ENCODE assay signal across 29 mouse cellular contexts in genomic region chr6:142275721-142276442, GRCm38 (mm10). TPM values are rescaled to one million over a fixed set of nuclear protein-coding genes. Genes with fewer than 3 reads are reported as not detected.
A peak's percentile ranks its signal among the peaks of the same experiment; 100 is the strongest.
DNase-seq lines count a peak whose midpoint lies in the region; ATAC-seq lines count a peak whose summit lies in the region.
"Had no signal": no experiment of that assay in that cellular context is flagged by ENCODE, and none has a peak within 500 bp of the region (broad histone marks: within the 10 kb centered on the region; RNA-seq: fewer than 3 reads in every experiment).

No protein-coding gene starts in this region.

- H3K27ac ChIP-seq in kidney, embryonic 15.5 days: no peak overlapping the region
- 0 out of 2 replicates have a peak overlapping the region, but pooled peaks have one; percentile 30 for H3K27ac ChIP-seq in embryonic facial prominence, embryonic 10.5 days (replicated peaks)
- H3K27ac ChIP-seq: embryonic facial prominence, embryonic 13.5 days; gastrocnemius, adult 2 months; hindbrain, embryonic 15.5 days; liver, embryonic 15.5 days had no signal

- H3K4me1 ChIP-seq in kidney, embryonic 15.5 days: no peaks in the 10 kb centered on the region
- H3K4me1 ChIP-seq in embryonic facial prominence, embryonic 10.5 days: peaks cover 7% of the 10 kb centered on the region; the same call in 1 of the 2 replicates
- H3K4me1 ChIP-seq: embryonic facial prominence, embryonic 13.5 days; heart, embryonic 12.5 days; hindbrain, embryonic 15.5 days; liver, embryonic 15.5 days had no signal

- peak; percentile 58 for ATAC-seq in kidney, embryonic 15.5 days (replicated peaks; ENCODE audit: low FRiP score)
- ATAC-seq: activated CD4-positive, CD25-positive, alpha-beta regulatory T cell, adult 4 months; intestine, embryonic 16.5 days; lung, postnatal 0 days had no signal

- H3K9ac ChIP-seq in kidney, embryonic 15.5 days: no peak overlapping the region
- H3K9ac ChIP-seq: embryonic facial prominence, embryonic 13.5 days; heart, embryonic 12.5 days; hindbrain, embryonic 15.5 days; liver, embryonic 15.5 days had no signal

- WGBS in kidney, embryonic 15.5 days: 31% methylated on average over 4 of the region's 4 CpGs
- WGBS in embryonic facial prominence, embryonic 10.5 days: 10% methylated on average over 4 of the region's 4 CpGs

- no peaks in the 10 kb centered on the region for H3K27me3 ChIP-seq in kidney, embryonic 15.5 days
- no peaks in the 10 kb centered on the region for H3K27me3 ChIP-seq in embryonic facial prominence, embryonic 10.5 days (replicated peaks; ENCODE audit: low read depth, poor library complexity, severe bottlenecking)
- H3K27me3 ChIP-seq: embryonic facial prominence, embryonic 13.5 days; heart, embryonic 12.5 days; hindbrain, embryonic 15.5 days; liver, embryonic 15.5 days had no signal

- H3K4me3 ChIP-seq in kidney, embryonic 15.5 days (replicated peaks): no peak overlapping the region
- H3K4me3 ChIP-seq in embryonic facial prominence, embryonic 10.5 days: no peak overlapping the region
- H3K4me3 ChIP-seq: embryonic facial prominence, embryonic 13.5 days; gastrocnemius, adult 2 months; heart, embryonic 12.5 days; hindbrain, embryonic 15.5 days; liver, embryonic 15.5 days had no signal

- DNase-seq in kidney, postnatal 14 days: no peak
- DNase-seq in 3T3-L1 (ENCODE audit: low read depth, low spot score) (peak; percentile 58), R1 (ENCODE audit: low read depth, low spot score) (peak; percentile 73)
- no peak for DNase-seq in embryonic facial prominence, embryonic 10.5 days (ENCODE audit: low spot score)
- no peak for DNase-seq in gastrocnemius, postnatal 14 days
- no peak for DNase-seq in urinary bladder, postnatal 25 days (ENCODE audit: low spot score)
- DNase-seq: adrenal gland, postnatal 14 days; cerebellum, adult 11 months; cerebellum, postnatal 14 days; gastrocnemius, adult 2 months; heart, adult 11 months; heart, postnatal 14 days; kidney, postnatal 25 days; thymus, postnatal 4 days had no signal

- H3K9me3 ChIP-seq in kidney, embryonic 15.5 days (replicated peaks): no peaks in the 10 kb centered on the region
- no peaks in the 10 kb centered on the region for H3K9me3 ChIP-seq in embryonic facial prominence, embryonic 10.5 days
- H3K9me3 ChIP-seq: embryonic facial prominence, embryonic 13.5 days; heart, embryonic 12.5 days; hindbrain, embryonic 15.5 days; liver, embryonic 15.5 days had no signal

- H3K36me3 ChIP-seq in kidney, embryonic 15.5 days: no peaks in the 10 kb centered on the region
- H3K36me3 ChIP-seq in embryonic facial prominence, embryonic 10.5 days (replicated peaks): no peaks in the 10 kb centered on the region
- H3K36me3 ChIP-seq: embryonic facial prominence, embryonic 13.5 days; heart, embryonic 12.5 days; hindbrain, embryonic 15.5 days; liver, embryonic 15.5 days had no signal

- H3K4me2 ChIP-seq in kidney, embryonic 15.5 days: no peak overlapping the region
- H3K4me2 ChIP-seq: embryonic facial prominence, embryonic 13.5 days; heart, embryonic 12.5 days; hindbrain, embryonic 15.5 days; liver, embryonic 15.5 days had no signal

- intact Hi-C loops in gastrocnemius, postnatal 14 days (cut with DNase I; ENCODE audit: low total_unique reads): no loop called here

RNA-seq across cellular contexts. Expression of gene Iapp, which starts 22.3 kb away (rescaled TPM):
- 0.27 TPM in 1 of 2 replicates, not detected in the other for polyA plus RNA-seq in kidney, embryonic 15.5 days (2015; fragmentation: Nextera tagmentation; extraction: Ambion mirVana)
- 0.24 TPM in 1 of 2 replicates, not detected in the other for polyA plus RNA-seq in embryonic facial prominence, embryonic 10.5 days (2016; fragmentation: Nextera tagmentation; extraction: Ambion mirVana)
- not detected for total RNA-seq in gastrocnemius, postnatal 14 days (2021)
- total RNA-seq: adrenal gland, postnatal 14 days; gastrocnemius, adult 2 months; heart, postnatal 14 days; layer of hippocampus, adult 8-10 months; left cerebral cortex, postnatal 25 days; megakaryocyte progenitor cell, adult 5-6 weeks; midbrain, postnatal 0 days had no signal
- polyA plus RNA-seq: activated CD4-positive, CD25-positive, alpha-beta regulatory T cell, adult 4 months; C2C12; embryonic facial prominence, embryonic 13.5 days; heart, embryonic 12.5 days; hindbrain, embryonic 15.5 days; limb, embryonic 14.5 days had no signal

RNA-seq across cellular contexts. Expression of gene Slco1a5, which starts 46.9 kb away (rescaled TPM):
- 0.06 and 0.12 TPM in 2 replicates for polyA plus RNA-seq in kidney, embryonic 15.5 days (2015; fragmentation: Nextera tagmentation; extraction: Ambion mirVana)
- 0.35 and 0.51 TPM in 2 replicates for polyA plus RNA-seq in embryonic facial prominence, embryonic 10.5 days (2016; fragmentation: Nextera tagmentation; extraction: Ambion mirVana)
- not detected for total RNA-seq in gastrocnemius, postnatal 14 days (2021)
- total RNA-seq: adrenal gland, postnatal 14 days; gastrocnemius, adult 2 months; heart, postnatal 14 days; megakaryocyte progenitor cell, adult 5-6 weeks had no signal
- polyA plus RNA-seq: activated CD4-positive, CD25-positive, alpha-beta regulatory T cell, adult 4 months; embryonic facial prominence, embryonic 13.5 days; heart, embryonic 12.5 days; liver, embryonic 15.5 days; small intestine, adult 2 months had no signal

Comparison
In these comparisons a context has a peak if more than half of its experiments do, and no peak if none do; other contexts are left out.
1. DNase-seq: peak in 3T3-L1 (single experiment) and R1 (single experiment); none in kidney, postnatal 14 days (single experiment), embryonic facial prominence, embryonic 10.5 days (single experiment), gastrocnemius, postnatal 14 days (single experiment) and urinary bladder, postnatal 25 days (single experiment).